Mouse (Mus musculus) heart, postnatal 0 days (tissue): ENCODE data around the gene Palm3. TPM values are rescaled to one million over a fixed set of nuclear protein-coding genes. Genes with fewer than 3 reads are reported as not detected.

ENCODE experiments used
- ATAC-seq: fragments of 200-750 bp; cut with Nextera tagmentation; 2 replicates; pipeline ENCODE4 v1.8.0; 2017; ENCODE audit warnings: low read depth, moderate number of reproducible peaks, moderate library complexity; ENCODE audit not compliant: insufficient read depth
- DNase-seq: peaks from one replicate; pipeline ENCODE4 v3.0.0-alpha.2; 2016; ENCODE audit warnings: low spot score
- H3K27ac ChIP-seq: fragments of 300-500 bp; sonication (generic); 2 replicates; pipeline ENCODE4 v1.5.1; 2014; ENCODE audit warnings: low read depth, mild to moderate bottlenecking
- H3K27me3 ChIP-seq: fragments of 300-500 bp; sonication (generic); 2 replicates; pipeline ENCODE4 v1.6.1; 2014; ENCODE audit warnings: low read length, mixed read lengths; ENCODE audit not compliant: control insufficient read depth, insufficient read depth
- H3K36me3 ChIP-seq: fragments of 300-500 bp; sonication (generic); replicated peaks from 2 replicates; pipeline ENCODE4 v1.6.1; 2014; ENCODE audit warnings: low read length, mixed read lengths; ENCODE audit not compliant: control insufficient read depth, insufficient read depth
- H3K4me1 ChIP-seq: fragments of 300-500 bp; sonication (generic); 2 replicates; pipeline ENCODE4 v1.6.1; 2014; ENCODE audit warnings: antibody characterized with exemption; ENCODE audit not compliant: control insufficient read depth, insufficient read depth
- H3K4me2 ChIP-seq: fragments of 300-500 bp; sonication (generic); 2 replicates; pipeline ENCODE4 v1.6.1; 2014; ENCODE audit warnings: low read depth, mild to moderate bottlenecking, low read length, moderate library complexity
- H3K4me3 ChIP-seq: fragments of 300-500 bp; sonication (generic); 2 replicates; pipeline ENCODE4 v1.5.1; 2014; ENCODE audit warnings: low read depth, low read length
- H3K9ac ChIP-seq: fragments of 300-500 bp; sonication (generic); replicated peaks from 2 replicates; pipeline ENCODE4 v1.6.1; 2014; ENCODE audit warnings: low read depth, low read length, mixed read lengths
- H3K9me3 ChIP-seq: fragments of 300-500 bp; sonication (generic); replicated peaks from 2 replicates; pipeline ENCODE4 v1.6.1; 2016; ENCODE audit warnings: low read length; ENCODE audit not compliant: control insufficient read depth
- CTCF ChIP-seq: IDR thresholded peaks from 2 replicates; pipeline ENCODE4 v1.5.1; 2016; ENCODE audit warnings: antibody characterized with exemption, control low read depth, low read depth
- EP300 ChIP-seq: IDR thresholded peaks from 2 replicates; pipeline ENCODE4 v1.6.1; 2016; ENCODE audit warnings: antibody characterized with exemption, low read depth
- WGBS: fragments of 180-500 bp; shearing (Covaris S2); extraction: QIAGEN DNeasy Blood & Tissue Kit; methylation state at CpG from one replicate; pipeline ENCODE4 v1.1.7; 2014; 5-methylcytosine and 5-hydroxymethylcytosine counted together
- polyA plus RNA-seq: library from polyadenylated mRNA; unstranded; fragments of >200 nt; fragmentation: Nextera tagmentation; extraction: Ambion mirVana; gene quantifications from 2 replicates; pipeline ENCODE4 v1.2.1, GENCODE M21; 2015
- total RNA-seq: library from RNA; depleted of rRNA; stranded (reverse); fragments of >200 nt; gene quantifications from 2 replicates; pipeline ENCODE4 v1.2.3, GENCODE M21; 2014; ENCODE audit warnings: low replicate concordance

The Palm3 gene
- total and polyA plus RNA-seq, 2 experiments from 2014 or later = 0.41 TPM; not detected in 1

DNA sequence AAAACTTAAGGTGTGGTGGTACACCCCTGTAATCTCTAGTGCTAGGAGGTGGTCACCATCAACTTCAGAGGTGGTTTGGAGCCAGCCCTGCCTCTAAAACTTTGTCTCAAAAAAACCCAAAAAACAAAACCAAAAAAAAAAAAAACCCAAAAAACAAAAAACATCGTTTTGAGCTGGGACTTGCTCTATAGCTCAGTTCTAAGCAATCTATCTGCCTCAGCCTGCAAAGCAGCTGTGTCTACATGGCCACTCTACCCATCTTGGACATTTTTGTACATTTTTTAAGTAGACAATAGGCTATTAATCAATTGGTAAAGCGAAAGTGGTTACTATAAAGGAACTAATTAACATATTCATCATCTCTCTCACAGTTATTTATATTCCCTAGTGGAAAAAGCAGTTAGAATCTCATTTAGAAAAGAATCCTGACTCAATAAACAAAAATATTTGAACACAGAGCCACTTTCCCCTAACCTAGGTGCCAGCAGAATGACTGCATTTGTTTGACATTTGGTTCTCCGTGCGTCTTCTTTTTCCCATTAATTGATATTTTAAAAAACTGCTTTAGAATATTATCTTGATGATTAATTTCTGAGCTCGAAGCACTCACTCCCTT lies 44.3 kb downstream of the Palm3 start:
- H3K4me3 ChIP-seq = peak overlapping the region; percentile 63
- peak overlapping the region; percentile 82 for H3K27ac ChIP-seq
- H3K36me3 ChIP-seq = no peaks in the 10 kb centered on the region
- ATAC-seq (no peak), DNase-seq (no peak)
- H3K27me3 ChIP-seq = no peaks in the 10 kb centered on the region
- H3K4me2 ChIP-seq = peak overlapping the region; percentile 81
- 32% methylated on average over 5 of the region's 5 CpGs for WGBS
- peaks cover 30% of the 10 kb centered on the region for H3K4me1 ChIP-seq
- no peaks in the 10 kb centered on the region for H3K9me3 ChIP-seq
- TF ChIP-seq CTCF (no peak), EP300 (no peak)
- H3K9ac ChIP-seq = peak overlapping the region; percentile 73

DNA sequence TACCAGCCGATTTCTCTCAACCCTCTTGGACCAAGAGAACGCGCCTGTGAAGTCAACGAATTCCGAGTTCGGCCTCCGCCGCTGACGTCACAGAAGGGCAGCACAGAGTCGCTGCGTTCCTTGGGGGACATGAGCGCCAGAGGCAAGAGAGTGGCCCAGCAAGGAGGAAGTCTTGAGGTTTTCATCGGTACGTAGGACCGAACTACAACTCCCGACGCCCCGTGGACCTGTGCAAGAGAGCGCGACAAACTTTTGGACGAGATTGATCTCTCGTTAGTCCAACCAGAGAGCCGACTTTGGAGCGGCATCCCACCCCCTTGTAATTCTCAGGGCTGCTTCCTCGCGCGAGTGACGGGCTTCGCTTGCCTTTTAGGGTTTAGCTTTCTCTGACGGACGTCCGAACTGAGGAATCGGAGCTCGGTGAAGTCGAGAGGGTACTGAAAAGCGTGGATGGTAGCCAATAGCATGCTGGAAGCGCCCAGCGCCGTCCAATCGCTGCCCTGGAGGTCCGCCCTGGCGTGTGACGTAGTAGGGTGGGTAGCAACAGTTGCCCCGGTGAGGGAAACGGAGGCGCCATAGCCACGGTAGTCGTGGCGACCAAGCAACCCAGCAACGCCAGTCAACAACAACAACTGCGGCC lies 45.1 kb downstream of the Palm3 start, which contains the start of gene Rfx1:
TSS of gene Rfx1 (plus strand) at position 544 of the 640 bp plus-strand sequence.
- peak; percentile 83 for TF ChIP-seq EP300
- no peak for TF ChIP-seq CTCF
- Histone ChIP-seq H3K4me1 (peaks cover 38% of the 10 kb centered on the region), H3K27me3 (no peaks in the 10 kb centered on the region), H3K27ac (peak within 1 kb of the TSS; percentile 98), H3K4me2 (peak within 1 kb of the TSS; percentile 81), H3K9me3 (no peaks in the 10 kb centered on the region), H3K9ac (peak within 1 kb of the TSS; percentile 77), H3K4me3 (peak within 1 kb of the TSS; percentile 97), H3K36me3 (no peaks in the 10 kb centered on the region)
- ATAC-seq (peak; percentile 96), DNase-seq (peak; percentile 99)
- WGBS = under 1% methylated on average over 51 of the region's 51 CpGs

DNA sequence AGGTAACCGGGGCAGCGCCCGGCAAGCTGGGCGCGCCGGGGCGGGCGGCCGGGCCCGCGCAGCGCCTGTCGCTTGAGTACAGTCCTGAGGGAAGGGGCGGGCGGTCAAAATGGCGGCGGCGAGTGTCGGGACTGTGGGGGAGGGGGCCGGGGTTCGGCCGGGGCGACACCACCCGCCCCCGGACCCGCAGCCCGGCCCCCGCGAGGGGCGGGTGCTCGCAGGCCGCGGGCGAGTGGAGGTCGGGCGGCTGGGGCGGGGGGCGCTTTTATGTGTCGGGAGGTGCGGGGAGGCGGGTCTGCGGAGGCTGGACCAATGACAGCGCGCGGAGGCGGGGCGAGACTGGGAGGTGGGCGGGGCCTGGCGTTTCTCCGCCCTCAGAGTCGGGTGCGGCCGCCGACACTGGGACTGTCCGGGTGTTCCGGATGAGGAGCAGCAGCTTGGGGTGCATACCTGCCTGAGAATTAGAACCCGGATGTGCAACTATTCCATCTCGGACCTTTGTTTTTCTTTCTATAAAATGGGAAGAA lies 45.8 kb downstream of the Palm3 start:
- Histone ChIP-seq H3K4me1 (peaks cover 44% of the 10 kb centered on the region), H3K9me3 (no peaks in the 10 kb centered on the region), H3K4me3 (peak overlapping the region; percentile 97), H3K27ac (peak overlapping the region; percentile 98), H3K9ac (peak overlapping the region; percentile 77), H3K27me3 (no peaks in the 10 kb centered on the region), H3K4me2 (peak overlapping the region; percentile 57), H3K36me3 (no peaks in the 10 kb centered on the region)
- DNase-seq (peak; percentile 89), ATAC-seq (peak; percentile 76)
- TF ChIP-seq EP300 = no peak
- under 1% methylated on average over 48 of the region's 58 CpGs for WGBS

DNA sequence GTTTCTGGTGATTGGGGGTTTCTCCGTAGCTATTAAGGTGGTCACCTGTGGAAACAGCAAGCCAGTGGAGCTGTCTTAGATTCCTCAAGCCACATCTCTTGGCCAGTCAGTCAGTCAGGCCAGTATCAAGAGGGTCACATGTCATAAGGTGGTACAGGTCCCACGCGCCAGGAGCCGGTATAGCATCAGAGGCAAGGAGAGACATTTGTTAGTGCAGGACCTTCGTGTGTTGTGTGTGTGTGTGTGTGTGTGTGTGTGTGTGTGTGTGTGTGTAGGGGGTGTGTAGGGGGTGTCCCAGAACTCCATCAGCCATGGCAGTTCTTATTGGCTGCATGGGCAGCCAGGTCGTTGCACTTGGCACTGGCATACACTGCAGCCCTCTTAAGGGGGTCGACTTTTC lies 46.6 kb downstream of the Palm3 start:
- H3K27ac ChIP-seq = peak overlapping the region; percentile 98
- H3K4me1 ChIP-seq = peaks cover 44% of the 10 kb centered on the region
- no peak overlapping the region for H3K9ac ChIP-seq

DNA sequence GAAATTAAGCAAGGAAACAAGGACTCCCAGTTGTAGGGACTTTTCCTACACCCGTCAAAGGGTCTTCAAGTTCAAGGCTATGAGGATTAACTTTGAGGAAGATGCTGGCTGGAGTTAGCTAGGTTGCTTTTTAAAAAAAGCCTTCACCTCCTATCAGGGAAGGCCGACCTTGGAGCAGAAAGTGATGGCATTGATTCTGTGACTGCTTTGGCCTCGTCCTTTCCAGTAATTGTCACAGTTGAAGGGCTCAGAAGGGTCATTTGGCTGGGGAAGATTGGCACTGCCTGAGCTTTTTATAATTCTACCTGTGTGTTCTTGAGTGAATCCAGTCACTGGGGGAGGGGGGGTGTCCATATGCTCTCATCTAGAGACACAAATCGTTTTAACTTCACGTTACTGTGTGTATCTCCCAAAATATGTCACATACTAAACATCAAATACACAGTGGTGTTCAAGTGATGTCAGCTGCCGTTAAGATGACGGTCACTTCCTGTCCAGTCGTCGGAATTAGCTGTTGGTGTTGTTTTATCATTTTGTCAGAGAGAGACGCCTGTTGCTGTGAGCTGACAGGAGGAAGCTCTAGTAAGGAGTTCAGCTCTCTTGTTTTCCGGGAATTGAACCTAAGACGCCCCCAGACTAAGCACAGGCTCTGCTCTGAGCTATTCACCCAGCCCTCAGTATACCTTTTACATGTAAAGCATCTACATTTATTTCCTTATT lies 47.2 kb downstream of the Palm3 start:
- DNase-seq (no peak), ATAC-seq (no peak)
- 44% methylated on average over 12 of the region's 12 CpGs for WGBS
- TF ChIP-seq CTCF (no peak), EP300 (no peak)
- Histone ChIP-seq H3K9ac (no peak overlapping the region), H3K9me3 (no peaks in the 10 kb centered on the region), H3K36me3 (no peaks in the 10 kb centered on the region), H3K27me3 (no peaks in the 10 kb centered on the region), H3K4me1 (peaks cover 44% of the 10 kb centered on the region), H3K4me2 (peak overlapping the region; percentile 21; the same call in 1 of the 2 replicates), H3K27ac (peak overlapping the region; percentile 23), H3K4me3 (no peak overlapping the region)

More for the DNA sequence above, 46.6 kb downstream of the Palm3 start:
- TF ChIP-seq EP300 (no peak), CTCF (no peak)
- Histone ChIP-seq H3K27me3 (no peaks in the 10 kb centered on the region), H3K9me3 (no peaks in the 10 kb centered on the region), H3K36me3 (no peaks in the 10 kb centered on the region), H3K4me2 (peak overlapping the region; percentile 57), H3K4me3 (peak overlapping the region; percentile 97)
- DNase-seq (no peak), ATAC-seq (no peak)
- WGBS = 71% methylated on average over 7 of the region's 7 CpGs
